Mouse (Mus musculus): Measurements from ENCODE around the gene Cacna1e. TPM values are rescaled to one million over a fixed set of nuclear protein-coding genes. Genes with fewer than 3 reads are reported as not detected.
A peak's percentile ranks its signal among the peaks of the same experiment; 100 is the strongest.

The Cacna1e gene
- polyA plus RNA-seq, 1 experiment: 51.9 TPM

DNA sequence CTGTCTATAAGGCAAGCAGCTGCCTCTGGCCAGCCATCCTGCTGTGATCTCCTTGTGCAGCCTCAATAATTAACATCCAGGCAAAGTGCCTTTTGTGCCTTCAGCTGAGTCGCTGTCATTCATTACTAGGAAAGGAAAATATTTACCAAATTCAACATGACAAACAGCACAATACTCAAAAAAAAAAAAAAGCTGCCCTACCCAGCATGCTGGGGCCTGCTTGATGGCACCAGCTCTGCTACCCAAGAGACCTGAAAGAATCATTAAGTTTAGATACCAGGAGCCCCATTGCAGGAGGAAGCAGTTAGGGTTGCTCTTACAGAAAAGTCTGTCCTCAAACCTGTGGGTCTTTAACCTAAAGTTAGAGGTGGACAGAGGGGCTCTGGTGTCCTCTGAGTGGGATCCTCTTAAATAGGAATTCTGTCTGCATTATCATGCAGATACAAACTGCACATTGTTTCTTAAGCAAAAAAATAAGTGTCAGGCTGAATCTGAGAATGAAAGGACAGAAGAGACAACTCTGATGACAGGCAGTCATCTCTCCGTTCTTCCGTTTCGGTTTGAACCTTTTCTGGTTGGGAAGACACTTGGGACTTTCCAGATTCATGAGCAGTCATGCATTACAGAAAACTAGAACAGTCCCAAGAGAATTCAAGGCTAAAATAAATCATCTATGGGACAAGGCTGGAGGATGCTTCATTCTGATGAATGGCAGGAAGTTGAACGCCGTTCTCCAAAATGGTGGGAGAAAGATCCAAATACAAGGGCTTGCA, 33.6 kb downstream of the Cacna1e start:
- Histone ChIP-seq H3K27me3 (ENCODE audit: control insufficient read depth, insufficient read depth, low read length) (no peaks in the 10 kb centered on the region), H3K27ac (ENCODE audit: insufficient read depth, low read length) (no peak overlapping the region), H3K4me3 (replicated peaks; ENCODE audit: insufficient read depth, low read depth, low read length) (no peak overlapping the region), H3K4me1 (ENCODE audit: control insufficient read depth, insufficient read depth, low read length) (peaks cover 6% of the 10 kb centered on the region; the same call in 1 of the 2 replicates)
- TF ChIP-seq POLR2A (IDR thresholded peaks at IDR 0.05; ENCODE audit: borderline replicate concordance, insufficient read depth, low read length) (no peak), CTCF (IDR thresholded peaks at IDR 0.05; ENCODE audit: borderline replicate concordance, insufficient read depth, low read depth, low read length) (no peak)
- DNase-seq: peak in 1 of 2 experiments; percentile 10
- 49% methylated on average over 6 of the region's 6 CpGs for WGBS

DNA sequence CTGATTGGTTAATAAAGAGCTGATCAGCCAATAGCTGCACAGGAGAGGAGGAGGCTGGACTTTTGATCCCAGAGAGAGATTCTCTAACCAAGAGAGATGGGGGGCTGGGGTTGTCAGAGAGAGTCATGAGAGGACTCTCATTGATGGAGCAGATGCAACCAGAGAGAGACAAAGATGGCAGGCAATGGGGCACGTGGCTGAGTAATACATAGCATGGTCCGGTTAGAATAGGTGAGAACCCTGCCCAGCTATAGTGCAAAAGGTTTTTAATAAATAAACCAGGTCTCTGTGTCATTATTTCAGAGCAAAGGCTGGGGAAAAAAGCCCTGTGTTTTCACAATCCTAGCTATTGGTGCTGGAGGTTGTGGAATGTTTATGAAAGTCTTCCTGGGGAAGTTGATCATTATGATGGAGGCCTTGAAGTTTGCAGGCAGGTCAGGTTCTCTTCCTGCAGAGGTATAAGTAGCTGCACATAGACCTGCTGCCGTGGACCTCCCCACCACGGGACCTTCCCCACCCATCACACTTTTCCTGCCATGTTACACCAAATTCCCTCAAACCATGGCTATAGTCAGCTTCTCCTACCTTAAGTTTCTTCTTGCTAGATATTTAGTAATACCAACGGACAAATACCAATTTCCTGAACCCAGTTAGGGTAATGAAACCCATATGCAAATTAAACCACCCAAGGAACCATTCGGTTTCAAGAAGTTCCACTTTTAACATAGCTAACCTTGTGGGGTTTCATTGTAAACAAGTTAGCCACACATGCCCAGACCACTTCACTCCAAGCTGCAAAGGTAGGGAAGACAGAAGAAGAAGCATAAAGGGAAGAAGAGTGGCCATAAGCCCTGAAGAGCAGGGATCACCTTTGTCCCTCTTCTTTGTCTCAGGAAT, 35.4 kb downstream of the Cacna1e start:
- 86% methylated on average over 6 of the region's 6 CpGs for WGBS
- TF ChIP-seq CTCF (IDR thresholded peaks at IDR 0.05; ENCODE audit: borderline replicate concordance, insufficient read depth, low read depth, low read length): no peak
- no peak for TF ChIP-seq POLR2A (IDR thresholded peaks at IDR 0.05; ENCODE audit: borderline replicate concordance, insufficient read depth, low read length)
- peaks cover 17% of the 10 kb centered on the region for H3K4me1 ChIP-seq (ENCODE audit: control insufficient read depth, insufficient read depth, low read length)
- no peak overlapping the region for H3K27ac ChIP-seq (ENCODE audit: insufficient read depth, low read length)
- DNase-seq: no peak
- H3K27me3 ChIP-seq (ENCODE audit: control insufficient read depth, insufficient read depth, low read length): no peaks in the 10 kb centered on the region
- H3K4me3 ChIP-seq (replicated peaks; ENCODE audit: insufficient read depth, low read depth, low read length): no peak overlapping the region

DNA sequence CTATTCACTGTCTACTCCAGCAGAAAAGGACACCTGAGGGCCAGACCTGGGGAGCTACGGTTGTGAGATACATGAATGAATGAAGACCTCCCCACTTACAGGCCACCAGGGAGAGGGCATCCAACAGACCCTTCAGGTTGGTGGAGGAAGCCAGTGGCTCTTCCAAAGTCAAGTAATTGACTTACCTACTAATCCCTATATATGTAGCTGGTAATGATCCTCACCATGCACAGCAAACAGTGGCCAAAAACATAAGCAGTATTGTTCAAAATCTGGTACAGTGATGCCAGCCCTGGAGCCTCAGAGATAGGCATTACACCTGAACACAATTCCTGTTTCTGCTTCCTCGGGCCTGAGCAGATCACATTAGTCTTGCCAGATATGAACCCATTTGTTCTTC, 37.4 kb downstream of the Cacna1e start:
- Histone ChIP-seq H3K4me3 (replicated peaks; ENCODE audit: insufficient read depth, low read depth, low read length) (no peak overlapping the region), H3K4me1 (ENCODE audit: control insufficient read depth, insufficient read depth, low read length) (peaks cover 29% of the 10 kb centered on the region), H3K27me3 (ENCODE audit: control insufficient read depth, insufficient read depth, low read length) (no peaks in the 10 kb centered on the region), H3K27ac (ENCODE audit: insufficient read depth, low read length) (no peak overlapping the region)
- peak in 1 of 2 experiments; percentile 4 for DNase-seq
- no peak for TF ChIP-seq POLR2A (IDR thresholded peaks at IDR 0.05; ENCODE audit: borderline replicate concordance, insufficient read depth, low read length)
- TF ChIP-seq CTCF (IDR thresholded peaks at IDR 0.05; ENCODE audit: borderline replicate concordance, insufficient read depth, low read depth, low read length): no peak
- 75% methylated on average over 2 of the region's 2 CpGs for WGBS

DNA sequence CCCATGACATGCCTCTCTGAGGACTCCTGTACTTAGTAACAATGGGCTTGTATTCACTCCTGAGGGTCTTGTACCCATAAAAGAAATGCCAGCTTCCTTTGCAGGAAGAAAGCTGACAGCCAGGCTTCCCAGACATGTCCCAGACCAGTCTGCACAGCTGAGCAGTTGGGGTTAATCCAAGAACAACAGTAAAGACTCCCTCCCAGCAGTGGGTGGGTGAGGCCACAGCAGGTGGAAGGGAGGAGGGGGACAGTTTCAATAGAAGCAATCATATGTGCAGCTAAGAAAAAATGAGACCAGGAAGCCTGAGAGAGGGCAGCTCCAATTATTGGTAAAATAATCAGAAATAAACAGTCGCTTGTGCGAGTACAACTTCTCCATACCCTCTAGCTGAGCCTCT, 40.9 kb downstream of the Cacna1e start:
- no peaks in the 10 kb centered on the region for H3K27me3 ChIP-seq (ENCODE audit: control insufficient read depth, insufficient read depth, low read length)
- H3K27ac ChIP-seq (ENCODE audit: insufficient read depth, low read length): no peak overlapping the region
- H3K4me3 ChIP-seq (replicated peaks; ENCODE audit: insufficient read depth, low read depth, low read length): no peak overlapping the region
- WGBS: 51% methylated on average over 2 of the region's 2 CpGs
- TF ChIP-seq POLR2A (IDR thresholded peaks at IDR 0.05; ENCODE audit: borderline replicate concordance, insufficient read depth, low read length): no peak
- H3K4me1 ChIP-seq (ENCODE audit: control insufficient read depth, insufficient read depth, low read length): peaks cover 28% of the 10 kb centered on the region
- DNase-seq: peak in 1 of 2 experiments; percentile 15

DNA sequence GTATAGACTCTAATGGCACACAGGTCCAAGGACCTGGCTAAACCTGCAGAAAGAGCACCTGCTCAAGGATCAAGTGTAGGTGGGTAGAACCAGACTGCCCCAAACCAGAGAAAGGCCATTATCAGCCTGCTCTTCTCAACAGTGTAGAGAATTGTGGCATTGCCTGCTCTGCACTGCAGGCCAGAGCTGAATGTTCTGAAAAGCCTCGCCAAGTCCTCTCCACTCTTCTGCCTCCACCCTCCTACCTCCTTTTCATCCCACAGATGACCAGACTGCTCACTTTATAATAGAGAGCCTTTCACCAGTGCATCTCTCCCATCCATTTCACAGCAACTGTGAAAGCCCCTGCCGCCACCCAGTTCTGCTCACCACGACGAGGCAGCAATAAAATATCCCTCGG, 42.0 kb downstream of the Cacna1e start:
- no peaks in the 10 kb centered on the region for H3K27me3 ChIP-seq (ENCODE audit: control insufficient read depth, insufficient read depth, low read length)
- WGBS: 37% methylated on average over 5 of the region's 5 CpGs
- peaks cover 31% of the 10 kb centered on the region for H3K4me1 ChIP-seq (ENCODE audit: control insufficient read depth, insufficient read depth, low read length)
- no peak for TF ChIP-seq CTCF (IDR thresholded peaks at IDR 0.05; ENCODE audit: borderline replicate concordance, insufficient read depth, low read depth, low read length)
- no peak for TF ChIP-seq POLR2A (IDR thresholded peaks at IDR 0.05; ENCODE audit: borderline replicate concordance, insufficient read depth, low read length)
- H3K4me3 ChIP-seq (replicated peaks; ENCODE audit: insufficient read depth, low read depth, low read length): no peak overlapping the region
- DNase-seq: peak; percentile 34 to 50
- 0 out of 2 replicates have a peak overlapping the region, but pooled peaks have one; percentile 27 for H3K27ac ChIP-seq (ENCODE audit: insufficient read depth, low read length)

DNA sequence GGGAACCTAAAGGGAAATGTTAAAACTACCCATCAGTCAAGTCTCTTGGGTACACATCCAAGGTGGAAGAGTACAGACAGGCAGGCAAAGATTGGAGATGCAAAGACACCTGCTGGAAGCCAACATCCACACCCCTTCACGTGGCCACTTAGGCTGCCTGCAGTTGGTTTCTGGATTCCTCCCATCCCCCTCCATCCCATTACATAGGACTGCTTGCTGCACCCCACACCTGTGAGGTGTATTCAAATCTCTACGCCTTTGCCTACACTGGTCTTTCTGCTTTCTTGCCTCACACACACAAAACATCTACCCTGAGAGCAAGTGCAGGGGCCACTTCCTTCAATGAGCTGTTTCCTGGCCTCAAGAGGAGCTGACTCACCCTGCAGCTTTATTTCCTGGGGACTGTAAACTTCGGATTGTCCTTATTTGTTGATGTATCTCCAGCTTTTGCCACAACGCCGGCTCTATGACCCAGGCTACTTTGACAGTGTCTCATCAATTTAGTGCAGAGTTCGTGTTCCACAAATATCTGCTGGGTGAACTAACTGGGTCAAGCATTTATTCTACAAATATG, 43.2 kb downstream of the Cacna1e start:
- peaks cover 42% of the 10 kb centered on the region for H3K4me1 ChIP-seq (ENCODE audit: control insufficient read depth, insufficient read depth, low read length)
- no peak overlapping the region for H3K4me3 ChIP-seq (replicated peaks; ENCODE audit: insufficient read depth, low read depth, low read length)
- TF ChIP-seq POLR2A (IDR thresholded peaks at IDR 0.05; ENCODE audit: borderline replicate concordance, insufficient read depth, low read length): no peak
- TF ChIP-seq CTCF (IDR thresholded peaks at IDR 0.05; ENCODE audit: borderline replicate concordance, insufficient read depth, low read depth, low read length): no peak
- WGBS: 73% methylated on average over 6 of the region's 6 CpGs
- no peaks in the 10 kb centered on the region for H3K27me3 ChIP-seq (ENCODE audit: control insufficient read depth, insufficient read depth, low read length)
- peak in 1 of 2 experiments; percentile 6 for DNase-seq
- H3K27ac ChIP-seq (ENCODE audit: insufficient read depth, low read length): no peak overlapping the region

DNA sequence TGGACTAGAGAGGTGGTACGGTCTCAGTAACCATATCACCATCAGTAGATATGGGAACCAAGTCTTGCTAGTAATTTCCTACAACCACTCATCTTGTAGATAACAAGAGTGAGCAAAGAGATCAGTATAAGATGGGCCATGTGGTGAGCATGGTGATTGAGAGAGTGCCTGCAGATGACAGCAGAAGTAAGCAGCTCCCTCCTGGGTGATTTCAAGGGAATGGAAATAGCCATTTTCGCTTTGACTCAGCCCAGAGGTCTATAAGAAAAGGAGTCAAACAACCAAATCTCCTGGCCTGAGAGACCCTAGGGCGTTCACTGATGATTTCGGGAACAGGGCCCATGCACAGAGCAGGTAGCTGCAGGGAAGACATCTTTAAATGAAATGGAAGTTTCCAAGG, 45.0 kb downstream of the Cacna1e start:
- H3K27ac ChIP-seq (ENCODE audit: insufficient read depth, low read length): no peak overlapping the region
- TF ChIP-seq CTCF (IDR thresholded peaks at IDR 0.05; ENCODE audit: borderline replicate concordance, insufficient read depth, low read depth, low read length) (no peak), POLR2A (IDR thresholded peaks at IDR 0.05; ENCODE audit: borderline replicate concordance, insufficient read depth, low read length) (no peak)

More for the DNA sequence above, 45.0 kb downstream of the Cacna1e start:
- DNase-seq: no peak
- Histone ChIP-seq H3K4me1 (ENCODE audit: control insufficient read depth, insufficient read depth, low read length) (peaks cover 36% of the 10 kb centered on the region), H3K4me3 (replicated peaks; ENCODE audit: insufficient read depth, low read depth, low read length) (no peak overlapping the region), H3K27me3 (ENCODE audit: control insufficient read depth, insufficient read depth, low read length) (no peaks in the 10 kb centered on the region)
- 87% methylated on average over 4 of the region's 4 CpGs for WGBS
